Mouse (Mus musculus) heart, adult 2 months (tissue): ENCODE data around the gene Zbtb21.

Source experiments
- CTCF ChIP-seq: fragments of 200-600 bp; IDR thresholded peaks from 2 replicates; pipeline ENCODE4 v1.8.1; 2022; ENCODE audit warnings: antibody characterized with exemption, mild to moderate bottlenecking, moderate library complexity
- EP300 ChIP-seq: fragments of 200-500 bp; IDR thresholded peaks from 2 replicates; pipeline ENCODE4 v1.6.1; 2011; ENCODE audit warnings: low read depth, low read length, control low read depth; ENCODE audit not compliant: insufficient read depth
- POLR2A ChIP-seq: fragments of 200-500 bp; IDR thresholded peaks from 2 replicates; pipeline ENCODE4 v1.6.1; 2011; ENCODE audit warnings: mild to moderate bottlenecking, low read depth, low read length, control low read depth; ENCODE audit not compliant: insufficient read depth

- TF ChIP-seq CTCF (0 out of 2 replicates have a peak, but pooled peaks have one; percentile 10), EP300 (0 out of 2 replicates have a peak, but pooled peaks have one; percentile 42), POLR2A (peak; percentile 92)
Observed at GRCm38 (mm10) chr16:97921961-97922778, 40.3 kb downstream of the Zbtb21 start.
